In the genomic region with DNA sequence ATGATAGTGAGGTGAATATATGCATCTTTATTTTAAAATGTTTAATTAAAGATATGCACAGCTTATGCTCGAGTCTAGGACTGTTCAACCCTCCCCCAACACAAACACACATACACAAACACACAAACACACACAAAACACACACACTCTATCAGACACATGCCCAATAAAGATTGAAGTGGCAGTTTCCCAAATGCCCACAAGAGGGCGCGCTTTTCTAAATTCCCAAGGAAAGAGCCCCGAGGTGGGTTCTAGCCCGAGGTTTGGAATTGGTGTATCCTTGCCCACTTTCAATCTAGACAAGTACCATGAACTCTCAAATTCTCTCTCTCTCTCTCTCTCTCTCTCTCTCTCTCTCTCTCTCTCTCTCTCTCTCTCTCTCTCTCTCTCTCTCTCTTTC, we compare ENCODE assay signal across 9 mouse cellular contexts. TPM values are rescaled to one million over a fixed set of nuclear protein-coding genes. Genes with fewer than 3 reads are reported as not detected.
DNase-seq lines count a peak whose midpoint lies in the region; ATAC-seq lines count a peak whose summit lies in the region.
"Had no signal": no experiment of that assay in that cellular context is flagged by ENCODE, and none has a peak within 500 bp of the region (broad histone marks: within the 10 kb centered on the region; RNA-seq: fewer than 3 reads in every experiment).

No protein-coding gene starts in this region.

- no peaks in the 10 kb centered on the region for H3K36me3 ChIP-seq in embryonic facial prominence, embryonic 10.5 days (replicated peaks)
- no peaks in the 10 kb centered on the region for H3K36me3 ChIP-seq in liver, embryonic 13.5 days
- H3K36me3 ChIP-seq: neural tube, embryonic 12.5 days had no signal

- no peak overlapping the region for H3K27ac ChIP-seq in embryonic facial prominence, embryonic 10.5 days (replicated peaks)
- no peak overlapping the region for H3K27ac ChIP-seq in liver, embryonic 13.5 days
- H3K27ac ChIP-seq: neural tube, embryonic 12.5 days had no signal

- H3K9me3 ChIP-seq in embryonic facial prominence, embryonic 10.5 days, result no peaks in the 10 kb centered on the region
- no peaks in the 10 kb centered on the region for H3K9me3 ChIP-seq in liver, embryonic 13.5 days (replicated peaks)
- H3K9me3 ChIP-seq: neural tube, embryonic 12.5 days had no signal

- H3K4me2 ChIP-seq in liver, embryonic 13.5 days, result no peak overlapping the region
- H3K4me2 ChIP-seq: neural tube, embryonic 12.5 days had no signal

- peaks cover 51% of the 10 kb centered on the region for H3K4me1 ChIP-seq in embryonic facial prominence, embryonic 10.5 days
- 0 out of 2 replicates have a peak, but pooled peaks cover 3% of the 10 kb centered on the region for H3K4me1 ChIP-seq in liver, embryonic 13.5 days (replicated peaks)

- DNase-seq in ovary, postnatal 10 days (ENCODE audit: low spot score), result peak; percentile 61
- no peak for DNase-seq in ovary, adult 18-20 months (ENCODE audit: low spot score)
- DNase-seq in adrenal gland, adult 18-20 months (ENCODE audit: low spot score in 2 of 2), result peak; percentile 71 to 74
- peak; percentile 78 for DNase-seq in embryonic facial prominence, embryonic 10.5 days (ENCODE audit: low spot score)
- peak; percentile 48 to 75 for DNase-seq in kidney, adult 8-10 months
- DNase-seq in liver, embryonic 13.5 days, result peak; percentile 3
- DNase-seq in right cerebral cortex, adult 18-20 months, result peak; percentile 29

- WGBS in embryonic facial prominence, embryonic 10.5 days, result 3% methylated on average over 5 of the region's 5 CpGs
- WGBS in liver, embryonic 13.5 days (ENCODE audit: insufficient replicate concordance), result 0% methylated on average over 5 of the region's 5 CpGs

- no peak for ATAC-seq in liver, embryonic 13.5 days (ENCODE audit: low read depth)
- ATAC-seq in megakaryocyte-erythroid progenitor cell, adult 5-6 weeks (replicated peaks; ENCODE audit: low FRiP score, low TSS enrichment, poor library complexity, severe bottlenecking), result no peak

- H3K27me3 ChIP-seq in embryonic facial prominence, embryonic 10.5 days (replicated peaks; ENCODE audit: low read depth, poor library complexity, severe bottlenecking), result no peaks in the 10 kb centered on the region
- peaks cover 17% of the 10 kb centered on the region for H3K27me3 ChIP-seq in liver, embryonic 13.5 days
- H3K27me3 ChIP-seq: neural tube, embryonic 12.5 days had no signal

- no peak overlapping the region for H3K9ac ChIP-seq in liver, embryonic 13.5 days
- H3K9ac ChIP-seq: neural tube, embryonic 12.5 days had no signal

- no peak overlapping the region for H3K4me3 ChIP-seq in embryonic facial prominence, embryonic 10.5 days
- H3K4me3 ChIP-seq in liver, embryonic 13.5 days (replicated peaks), result no peak overlapping the region
- H3K4me3 ChIP-seq: neural tube, embryonic 12.5 days had no signal

RNA-seq across cellular contexts. Expression of a gene that starts 3.7 kb away (rescaled TPM):
- total RNA-seq in adrenal gland, adult 18-20 months (2021), result 10 to 100 TPM; 11.5 to 34.9 TPM
- 38.0 and 48.9 TPM in 2 replicates for polyA plus RNA-seq in embryonic facial prominence, embryonic 10.5 days (2016; fragmentation: Nextera tagmentation; extraction: Ambion mirVana)
- polyA plus RNA-seq in liver, embryonic 13.5 days (2015; fragmentation: Nextera tagmentation; extraction: Ambion mirVana), result 9.0 and 10.9 TPM in 2 replicates
- not detected in 2 replicates for total RNA-seq in megakaryocyte-erythroid progenitor cell, adult 5-6 weeks (2014; fragmentation: Nextera tagmentation)
- not detected in 2 replicates for total RNA-seq in megakaryocyte-erythroid progenitor cell, adult 5-6 weeks (2017)

Comparison
In these comparisons a context has a peak if more than half of its experiments do, and no peak if none do; other contexts are left out.
1. RNA of a gene that starts 3.7 kb away (total RNA-seq): 11.5 to 34.9 TPM in adrenal gland, adult 18-20 months; not detected in megakaryocyte-erythroid progenitor cell, adult 5-6 weeks; every median in the first group is over 10 times any median in the second.